Comparison of ENCODE assay signal across 16 mouse cellular contexts in genomic region chr5:114883022-114883421, GRCm38 (mm10). TPM values are rescaled to one million over a fixed set of nuclear protein-coding genes. Genes with fewer than 3 reads are reported as not detected.
"Had no signal": no experiment of that assay in that cellular context is flagged by ENCODE, and none has a peak within 500 bp of the region (broad histone marks: within the 10 kb centered on the region; RNA-seq: fewer than 3 reads in every experiment).

No protein-coding gene starts in this region.

- ATAC-seq: liver, postnatal 0 days; lung, postnatal 0 days; midbrain, embryonic 13.5 days; midbrain, embryonic 15.5 days had no signal

- DNase-seq: liver, postnatal 0 days; lung, adult 2 months; lung, postnatal 14 days; lung, postnatal 36 days; right cerebral cortex, adult 18-20 months; right cerebral cortex, postnatal 25 days; right cerebral cortex, postnatal 4 days; spleen, adult 18-20 months; thymus, adult 18-20 months; thymus, postnatal 14 days; thymus, postnatal 36 days had no signal

RNA-seq across cellular contexts. Expression of gene Gm9936, which starts 24.5 kb away (rescaled TPM):
- total RNA-seq: monocyte, adult 5-6 weeks had no signal

RNA-seq across cellular contexts. Expression of gene 4930519G04Rik, which starts 29.6 kb away (rescaled TPM):
- total RNA-seq: midbrain, postnatal 0 days had no signal
